ENCODE assay signal across 26 mouse cellular contexts in genomic region chr9:89849947-89850346, GRCm38 (mm10). TPM values are rescaled to one million over a fixed set of nuclear protein-coding genes. Genes with fewer than 3 reads are reported as not detected.
DNase-seq lines count a peak whose midpoint lies in the region; ATAC-seq and TF ChIP-seq lines count a peak whose summit lies in the region.
"Had no signal": no experiment of that assay in that cellular context is flagged by ENCODE, and none has a peak within 500 bp of the region (broad histone marks: within the 10 kb centered on the region; RNA-seq: fewer than 3 reads in every experiment).

No protein-coding gene starts in this region.

- no peak overlapping the region for H3K4me3 ChIP-seq in layer of hippocampus, adult 2 months
- H3K4me3 ChIP-seq: embryonic facial prominence, embryonic 10.5 days; embryonic facial prominence, embryonic 15.5 days; heart, embryonic 13.5 days; hindbrain, embryonic 10.5 days; intestine, embryonic 15.5 days; limb, embryonic 13.5 days; lung, embryonic 15.5 days; midbrain, embryonic 12.5 days; myocyte; neural tube, embryonic 12.5 days; stomach, embryonic 15.5 days had no signal

- TF ChIP-seq CTCF in layer of hippocampus, adult 2 months (conservative IDR thresholded peaks at IDR 0.05): no peak

- no peak for DNase-seq in frontal cortex, postnatal 25 days (ENCODE audit: low spot score in 2 of 2)
- peak; percentile 41 to 51 for DNase-seq in layer of hippocampus, adult 2 months (ENCODE audit: low spot score in 2 of 2)
- DNase-seq in layer of hippocampus, adult 8-10 months (ENCODE audit: low spot score in 2 of 2): no peak
- DNase-seq in brain, adult 2 months (ENCODE audit: low read depth, low spot score): peak; percentile 67
- peak; percentile 66 for DNase-seq in brain, embryonic 18.5 days (ENCODE audit: low read depth, low spot score)
- DNase-seq: adrenal gland, postnatal 25 days; heart, postnatal 14 days; kidney, adult 2 months; kidney, postnatal 36 days; thymus, postnatal 14 days had no signal

- peak overlapping the region; percentile 87 for H3K27ac ChIP-seq in layer of hippocampus, adult 2 months
- H3K27ac ChIP-seq: embryonic facial prominence, embryonic 10.5 days; embryonic facial prominence, embryonic 15.5 days; heart, embryonic 13.5 days; hindbrain, embryonic 10.5 days; hindbrain, postnatal 0 days; intestine, embryonic 15.5 days; limb, embryonic 13.5 days; lung, embryonic 15.5 days; midbrain, embryonic 12.5 days; neural tube, embryonic 12.5 days; stomach, embryonic 15.5 days had no signal

- ATAC-seq in frontal cortex, adult (ENCODE audit: low TSS enrichment): peak; percentile 48
- ATAC-seq in megakaryocyte progenitor cell, adult 5-6 weeks (replicated peaks; ENCODE audit: poor library complexity): no peak
- ATAC-seq: CD4-positive, CD25-positive, alpha-beta regulatory T cell, adult 4 months; intestine, embryonic 15.5 days had no signal

RNA-seq across cellular contexts. Expression of gene Rasgrf1, which starts 59.8 kb away (rescaled TPM):
- total RNA-seq in layer of hippocampus, adult 2 months (2021): 100 to 1,000 TPM; 480 to 498 TPM
- 100 to 1,000 TPM; 449 to 518 (median 495) TPM for total RNA-seq in layer of hippocampus, adult 8-10 months (2022)
- 0.02 and 0.07 TPM in 2 replicates for total RNA-seq in megakaryocyte progenitor cell, adult 5-6 weeks (2015)
- total RNA-seq in megakaryocyte progenitor cell, adult 5-6 weeks (2017): not detected in 2 replicates
- total RNA-seq: heart, postnatal 14 days; megakaryocyte, adult 5-6 weeks had no signal

Comparison
In these comparisons a context has a peak if more than half of its experiments do, and no peak if none do; other contexts are left out.
1. DNase-seq: peak in layer of hippocampus, adult 2 months (2 of 2), brain, adult 2 months (single experiment) and brain, embryonic 18.5 days (single experiment); none in frontal cortex, postnatal 25 days (0 of 2) and layer of hippocampus, adult 8-10 months (0 of 2).
2. RNA of gene Rasgrf1, which starts 59.8 kb away (total RNA-seq): 480 to 498 TPM in layer of hippocampus, adult 2 months and 449 to 518 TPM in layer of hippocampus, adult 8-10 months; 0.02 to 0.07 TPM in megakaryocyte progenitor cell, adult 5-6 weeks; every median in the first group is over 100 times any median in the second.